Mouse (Mus musculus) myocyte (in vitro differentiated cells): ENCODE results near the gene Adgrg1. TPM values are rescaled to one million over a fixed set of nuclear protein-coding genes. Genes with fewer than 3 reads are reported as not detected.

Source experiments
- H3K27me3 ChIP-seq: one replicate; pipeline ENCODE4 v1.6.1; 2011; ENCODE audit not compliant: control insufficient read depth, insufficient read depth, insufficient read length
- H3K36me3 ChIP-seq: one replicate; pipeline ENCODE4 v1.6.1; 2011; ENCODE audit not compliant: control insufficient read depth, insufficient read depth
- H3K4me2 ChIP-seq: one replicate; pipeline ENCODE4 v1.6.1; 2011; ENCODE audit warnings: low read depth, control low read depth
- H3K4me3 ChIP-seq: one replicate; pipeline ENCODE4 v1.5.1; 2011; ENCODE audit warnings: mild to moderate bottlenecking, control low read depth, moderate library complexity
- H3K79me2 ChIP-seq: one replicate; pipeline ENCODE4 v1.6.1; 2011; ENCODE audit not compliant: control insufficient read depth, insufficient read depth
- H3ac ChIP-seq: one replicate; pipeline ENCODE4 v1.6.1; 2011; ENCODE audit not compliant: control insufficient read depth, insufficient read length
- CEBPB ChIP-seq: IDR thresholded peaks from 2 replicates; pipeline ENCODE4 v1.6.1; 2011; ENCODE audit warnings: mild to moderate bottlenecking, moderate library complexity; ENCODE audit not compliant: poor library complexity, insufficient read depth, severe bottlenecking
- E2F4 ChIP-seq: IDR thresholded peaks from one replicate; pipeline ENCODE4 v1.6.1; 2011; ENCODE audit warnings: mild to moderate bottlenecking, control low read depth, moderate library complexity; ENCODE audit not compliant: insufficient read depth
- MAX ChIP-seq: IDR thresholded peaks from one replicate; pipeline ENCODE4 v1.6.1; 2011; ENCODE audit warnings: low read depth, mild to moderate bottlenecking, control low read depth
- MYOD1 ChIP-seq, 3 experiments: IDR thresholded peaks; one replicate each; pipeline ENCODE4 v1.6.1; 2011; ENCODE audit warnings: control low read depth in 2 of 3, low read depth in 2 of 3, mild to moderate bottlenecking in 2 of 3, moderate library complexity in 1 of 3; ENCODE audit not compliant: insufficient read length in 2 of 3, control insufficient read depth in 1 of 3
- MYOG ChIP-seq, 3 experiments: IDR thresholded peaks; one replicate each; pipeline ENCODE4 v1.6.1; 2011; ENCODE audit warnings: control low read depth in 2 of 3, low read depth in 2 of 3, mild to moderate bottlenecking in 2 of 3; ENCODE audit not compliant: insufficient read length in 2 of 3, control insufficient read depth in 1 of 3, insufficient read depth in 1 of 3
- POLR2A ChIP-seq: IDR thresholded peaks from one replicate; pipeline ENCODE4 v1.6.1; 2011; ENCODE audit warnings: low read depth, mild to moderate bottlenecking, control low read depth, moderate library complexity; ENCODE audit not compliant: insufficient read length
- POLR2AphosphoS2 ChIP-seq: IDR thresholded peaks from one replicate; pipeline ENCODE4 v1.6.1; 2011; ENCODE audit warnings: low read depth, control low read depth; ENCODE audit not compliant: insufficient read length
- REST ChIP-seq: IDR thresholded peaks from one replicate; pipeline ENCODE4 v1.6.1; 2011; ENCODE audit warnings: mild to moderate bottlenecking, control low read depth, moderate library complexity; ENCODE audit not compliant: insufficient read depth, insufficient read length
- SRF ChIP-seq: IDR thresholded peaks from one replicate; pipeline ENCODE4 v1.6.1; 2011; ENCODE audit warnings: low read depth; ENCODE audit not compliant: control insufficient read depth, insufficient read length
- TCF12 ChIP-seq: IDR thresholded peaks from one replicate; pipeline ENCODE4 v1.6.1; 2011; ENCODE audit warnings: mild to moderate bottlenecking, control low read depth; ENCODE audit not compliant: poor library complexity, insufficient read depth, severe bottlenecking
- TCF3 ChIP-seq: IDR thresholded peaks from one replicate; pipeline ENCODE4 v1.6.1; 2011; ENCODE audit warnings: low read depth, control low read depth; ENCODE audit not compliant: insufficient read length
- USF1 ChIP-seq: IDR thresholded peaks from one replicate; pipeline ENCODE4 v1.6.1; 2011; ENCODE audit warnings: low read depth, mild to moderate bottlenecking, control low read depth, moderate library complexity
- polyA plus RNA-seq: library from polyadenylated mRNA; unstranded; fragments of >200 nt; fragmentation: generic; extraction: Trizol; gene quantifications from one replicate; pipeline ENCODE4 v1.2.1, GENCODE M21; 2012; ENCODE audit warnings: missing spikeins

Gene Adgrg1
- polyA plus RNA-seq, 1 experiment, result 12.4 TPM

- TF ChIP-seq E2F4 (no peak), REST (no peak), POLR2AphosphoS2 (no peak), MYOD1 (IDR thresholded peaks at IDR 0.05; ENCODE audit: control insufficient read depth in 1 of 3, insufficient read length in 2 of 3, low read depth in 2 of 3) (peak in 1 of 3 experiments; percentile 51), MYOG (IDR thresholded peaks at IDR 0.05; ENCODE audit: control insufficient read depth in 1 of 3, insufficient read depth in 1 of 3, insufficient read length in 2 of 3, low read depth in 2 of 3) (peak in 1 of 3 experiments; percentile 69), TCF12 (no peak)
- Histone ChIP-seq H3K36me3 (no peaks in the 10 kb centered on the region), H3K79me2 (no peaks in the 10 kb centered on the region), H3K4me2 (no peak overlapping the region), H3ac (no peak overlapping the region), H3K4me3 (no peak overlapping the region), H3K27me3 (no peaks in the 10 kb centered on the region)
These were observed 15.2 kb downstream of the Adgrg1 start for GRCm38 (mm10) chr8:94989711-94990110.

- no peaks in the 10 kb centered on the region for H3K79me2 ChIP-seq
- no peak for TF ChIP-seq POLR2A
- TF ChIP-seq CEBPB, result no peak
- peak in 1 of 3 experiments; percentile 48 for TF ChIP-seq MYOG (IDR thresholded peaks at IDR 0.05; ENCODE audit: control insufficient read depth in 1 of 3, insufficient read depth in 1 of 3, insufficient read length in 2 of 3, low read depth in 2 of 3)
- no peak for TF ChIP-seq E2F4
- TF ChIP-seq USF1, result no peak
- peak in 2 of 3 experiments; percentile 6 to 43 for TF ChIP-seq MYOD1 (IDR thresholded peaks at IDR 0.05; ENCODE audit: control insufficient read depth in 1 of 3, insufficient read length in 2 of 3, low read depth in 2 of 3)
- TF ChIP-seq REST, result no peak
These were observed 16.3 kb downstream of the Adgrg1 start for GRCm38 (mm10) chr8:94990598-94991453.

GRCm38 (mm10) chr8:94991454-94991994 is 17.0 kb downstream of the Adgrg1 start:
- H3K36me3 ChIP-seq, result no peaks in the 10 kb centered on the region
- no peaks in the 10 kb centered on the region for H3K79me2 ChIP-seq
- H3K4me3 ChIP-seq, result no peak overlapping the region
- TF ChIP-seq POLR2AphosphoS2 (no peak), SRF (peak; percentile 47), MYOD1 (IDR thresholded peaks at IDR 0.05; ENCODE audit: control insufficient read depth in 1 of 3, insufficient read length in 2 of 3, low read depth in 2 of 3) (peak; percentile 28 to 68 (median 44)), MYOG (IDR thresholded peaks at IDR 0.05; ENCODE audit: control insufficient read depth in 1 of 3, insufficient read depth in 1 of 3, insufficient read length in 2 of 3, low read depth in 2 of 3) (peak; percentile 4 to 84 (median 72)), TCF3 (peak; percentile 24), TCF12 (peak; percentile 78), CEBPB (no peak), E2F4 (no peak), MAX (no peak)
- no peak overlapping the region for H3ac ChIP-seq
- no peak overlapping the region for H3K4me2 ChIP-seq
- H3K27me3 ChIP-seq, result no peaks in the 10 kb centered on the region

More at GRCm38 (mm10) chr8:94990598-94991453, 16.3 kb downstream of the Adgrg1 start:
- no peak overlapping the region for H3K4me3 ChIP-seq
- no peak overlapping the region for H3K4me2 ChIP-seq
- no peaks in the 10 kb centered on the region for H3K27me3 ChIP-seq
- H3K36me3 ChIP-seq, result no peaks in the 10 kb centered on the region
- no peak overlapping the region for H3ac ChIP-seq

- Histone ChIP-seq H3ac (no peak overlapping the region), H3K27me3 (no peaks in the 10 kb centered on the region), H3K36me3 (no peaks in the 10 kb centered on the region), H3K79me2 (no peaks in the 10 kb centered on the region), H3K4me3 (no peak overlapping the region), H3K4me2 (no peak overlapping the region)
- TF ChIP-seq MYOG (IDR thresholded peaks at IDR 0.05; ENCODE audit: control insufficient read depth in 1 of 3, insufficient read depth in 1 of 3, insufficient read length in 2 of 3, low read depth in 2 of 3) (peak; percentile 65 to 97 (median 84)), E2F4 (no peak), MYOD1 (IDR thresholded peaks at IDR 0.05; ENCODE audit: control insufficient read depth in 1 of 3, insufficient read length in 2 of 3, low read depth in 2 of 3) (peak in 2 of 3 experiments; percentile 94 to 95), USF1 (no peak), SRF (no peak), CEBPB (no peak), REST (no peak), MAX (no peak), TCF12 (peak; percentile 76), POLR2AphosphoS2 (no peak), TCF3 (peak; percentile 92), POLR2A (no peak)
These were observed 17.5 kb downstream of the Adgrg1 start for GRCm38 (mm10) chr8:94992010-94992409.
